Mouse (Mus musculus) lung, embryonic 14.5 days (tissue): ENCODE measurements around the gene Nepro. TPM values are rescaled to one million over a fixed set of nuclear protein-coding genes. Genes with fewer than 3 reads are reported as not detected.
A peak's percentile ranks its signal among the peaks of the same experiment; 100 is the strongest.

Experiments used
- ATAC-seq: fragments of 200-750 bp; cut with Nextera tagmentation; 2 replicates; pipeline ENCODE4 v1.8.0; 2017; ENCODE audit warnings: mild to moderate bottlenecking, moderate TSS enrichment, moderate library complexity; ENCODE audit not compliant: insufficient read depth
- DNase-seq: peaks from one replicate; pipeline ENCODE4 v3.0.0-alpha.2; 2015
- H3K27ac ChIP-seq: fragments of 300-500 bp; sonication (generic); 2 replicates; pipeline ENCODE4 v1.5.1; 2014; ENCODE audit warnings: low read depth, mild to moderate bottlenecking, moderate library complexity
- H3K27me3 ChIP-seq: fragments of 300-500 bp; sonication (generic); 2 replicates; pipeline ENCODE4 v1.6.1; 2014; ENCODE audit warnings: low read length, control low read depth; ENCODE audit not compliant: insufficient read depth
- H3K36me3 ChIP-seq: fragments of 300-500 bp; sonication (generic); 2 replicates; pipeline ENCODE4 v1.6.1; 2014; ENCODE audit warnings: control low read depth; ENCODE audit not compliant: insufficient read depth
- H3K4me1 ChIP-seq: fragments of 300-500 bp; sonication (generic); 2 replicates; pipeline ENCODE4 v1.6.1; 2014; ENCODE audit warnings: antibody characterized with exemption, control low read depth; ENCODE audit not compliant: insufficient read depth
- H3K4me2 ChIP-seq: fragments of 300-500 bp; sonication (generic); 2 replicates; pipeline ENCODE4 v1.6.1; 2014; ENCODE audit warnings: mild to moderate bottlenecking
- H3K4me3 ChIP-seq: fragments of 300-500 bp; sonication (generic); 2 replicates; pipeline ENCODE4 v1.5.1; 2014; ENCODE audit warnings: low read depth, low read length
- H3K9ac ChIP-seq: fragments of 300-500 bp; sonication (generic); 2 replicates; pipeline ENCODE4 v1.6.1; 2014
- H3K9me3 ChIP-seq: fragments of 300-500 bp; sonication (generic); 2 replicates; pipeline ENCODE4 v1.6.1; 2016; ENCODE audit warnings: low read depth, low read length, control low read depth
- CTCF ChIP-seq: IDR thresholded peaks from 2 replicates; pipeline ENCODE4 v1.5.1; 2016; ENCODE audit warnings: antibody characterized with exemption, low read depth
- WGBS: fragments of 180-500 bp; shearing (Covaris S2); extraction: QIAGEN DNeasy Blood & Tissue Kit; methylation state at CpG from one replicate; pipeline ENCODE4 v1.1.7; 2014; 5-methylcytosine and 5-hydroxymethylcytosine counted together
- polyA plus RNA-seq: library from polyadenylated mRNA; unstranded; fragments of >200 nt; fragmentation: Nextera tagmentation; extraction: Ambion mirVana; gene quantifications from 2 replicates; pipeline ENCODE4 v1.2.1, GENCODE M21; 2014

Nepro gene
- polyA plus RNA-seq, 1 experiment from 2014 or later: 14.6 TPM

DNA sequence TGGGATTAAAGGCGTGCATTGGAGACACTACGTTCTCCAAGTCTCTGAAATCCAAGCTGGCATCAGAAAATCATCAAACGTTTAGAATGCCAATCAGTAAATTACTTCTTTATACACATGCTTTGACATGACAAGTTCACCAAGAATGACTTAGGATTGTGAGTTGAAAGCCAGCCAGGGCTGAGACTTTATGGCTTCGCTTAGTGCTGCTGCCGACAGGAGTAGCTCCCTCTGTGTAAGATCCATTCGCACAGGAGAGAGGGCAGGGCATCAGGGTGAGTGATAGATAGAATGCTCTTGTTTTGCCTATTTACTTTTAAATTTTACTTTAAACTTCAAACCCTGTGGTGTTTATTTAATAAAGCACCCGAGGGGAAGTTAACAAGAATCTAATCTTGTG is 43.4 kb downstream of the Nepro start:
- TF ChIP-seq CTCF: no peak
- Histone ChIP-seq H3K9me3 (no peaks in the 10 kb centered on the region), H3K9ac (no peak overlapping the region), H3K4me3 (no peak overlapping the region), H3K36me3 (no peaks in the 10 kb centered on the region), H3K27me3 (no peaks in the 10 kb centered on the region), H3K27ac (no peak overlapping the region), H3K4me2 (no peak overlapping the region), H3K4me1 (no peaks in the 10 kb centered on the region)
- ATAC-seq (no peak), DNase-seq (no peak)
- 77% methylated on average over 7 of the region's 7 CpGs for WGBS

DNA sequence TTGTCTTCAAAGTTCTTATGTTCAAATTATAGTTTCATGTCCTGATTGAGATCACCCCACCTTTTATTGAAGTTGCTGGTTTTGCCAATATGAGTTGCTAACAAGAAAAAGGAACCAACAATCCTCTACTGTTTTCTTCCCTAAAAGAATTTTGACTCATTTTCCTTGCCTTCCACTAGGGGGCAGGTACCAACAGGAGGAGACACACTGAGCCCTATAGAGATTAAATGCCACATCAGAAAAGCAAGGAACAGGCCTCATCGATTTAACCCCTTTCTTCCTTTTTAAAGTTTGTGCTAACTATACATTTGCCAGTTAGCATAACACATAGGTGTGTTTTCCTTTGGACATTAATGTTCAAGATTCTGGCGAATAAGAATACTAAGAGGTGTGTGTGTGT is 43.9 kb downstream of the Nepro start:
- Histone ChIP-seq H3K27ac (no peak overlapping the region), H3K9ac (no peak overlapping the region), H3K27me3 (no peaks in the 10 kb centered on the region), H3K4me3 (no peak overlapping the region), H3K9me3 (no peaks in the 10 kb centered on the region), H3K4me2 (no peak overlapping the region), H3K4me1 (no peaks in the 10 kb centered on the region), H3K36me3 (no peaks in the 10 kb centered on the region)
- DNase-seq (peak; percentile 71), ATAC-seq (peak; percentile 44; the same call in 1 of the 2 replicates)
- 39% methylated on average over 2 of the region's 2 CpGs for WGBS
- peak; percentile 82 for TF ChIP-seq CTCF

DNA sequence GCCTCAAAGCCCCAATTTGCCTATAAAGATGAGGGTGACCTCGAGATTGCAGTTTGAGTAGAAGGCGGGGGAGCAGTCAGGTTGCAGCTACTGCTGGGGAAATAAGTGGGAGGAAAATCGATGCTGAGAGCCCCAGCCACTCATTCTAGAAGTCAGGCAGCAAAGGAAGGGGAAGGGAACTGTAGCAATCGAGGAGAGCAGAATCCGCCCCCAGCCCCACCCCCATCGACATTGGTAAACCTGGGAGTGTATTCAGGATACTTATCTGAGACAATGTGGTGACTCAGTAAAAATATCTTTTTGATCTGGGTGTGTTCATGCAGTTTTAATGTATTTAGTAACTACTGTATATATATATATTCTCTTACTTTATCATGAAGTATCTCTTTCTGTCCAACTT is 48.5 kb downstream of the Nepro start:
- H3K9me3 ChIP-seq: no peaks in the 10 kb centered on the region
- H3K36me3 ChIP-seq: no peaks in the 10 kb centered on the region
- H3K4me3 ChIP-seq: no peak overlapping the region
- H3K27ac ChIP-seq: no peak overlapping the region
- no peak for ATAC-seq
- no peak for DNase-seq
- no peak overlapping the region for H3K4me2 ChIP-seq
- H3K4me1 ChIP-seq: no peaks in the 10 kb centered on the region
- H3K9ac ChIP-seq: no peak overlapping the region
- H3K27me3 ChIP-seq: no peaks in the 10 kb centered on the region
- 72% methylated on average over 6 of the region's 6 CpGs for WGBS
- no peak for TF ChIP-seq CTCF

DNA sequence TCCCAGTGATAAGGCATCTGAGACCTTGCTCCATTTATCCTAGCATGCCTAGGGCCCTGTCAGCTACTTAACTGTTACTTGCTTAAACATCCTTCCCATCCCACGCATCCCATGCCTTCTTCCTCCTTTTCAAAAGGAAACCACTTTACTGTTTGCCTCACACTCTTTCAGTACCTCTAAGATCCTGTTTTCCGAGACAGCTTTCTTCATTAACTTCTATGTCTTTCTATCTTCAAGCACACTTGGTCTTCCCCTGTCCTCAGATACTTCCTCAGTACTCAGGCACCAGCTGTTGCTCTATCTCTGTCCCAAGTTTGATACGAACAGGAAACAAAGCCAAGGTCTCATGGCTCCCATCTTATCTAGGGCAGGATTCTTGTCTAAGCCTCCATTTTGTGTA is 49.6 kb downstream of the Nepro start:
- ATAC-seq: no peak
- TF ChIP-seq CTCF: no peak
- no peak for DNase-seq
- Histone ChIP-seq H3K4me3 (no peak overlapping the region), H3K9ac (no peak overlapping the region), H3K27me3 (no peaks in the 10 kb centered on the region), H3K4me1 (no peaks in the 10 kb centered on the region), H3K27ac (no peak overlapping the region), H3K9me3 (no peaks in the 10 kb centered on the region), H3K4me2 (no peak overlapping the region), H3K36me3 (no peaks in the 10 kb centered on the region)
- WGBS: 72% methylated on average over 3 of the region's 3 CpGs

DNA sequence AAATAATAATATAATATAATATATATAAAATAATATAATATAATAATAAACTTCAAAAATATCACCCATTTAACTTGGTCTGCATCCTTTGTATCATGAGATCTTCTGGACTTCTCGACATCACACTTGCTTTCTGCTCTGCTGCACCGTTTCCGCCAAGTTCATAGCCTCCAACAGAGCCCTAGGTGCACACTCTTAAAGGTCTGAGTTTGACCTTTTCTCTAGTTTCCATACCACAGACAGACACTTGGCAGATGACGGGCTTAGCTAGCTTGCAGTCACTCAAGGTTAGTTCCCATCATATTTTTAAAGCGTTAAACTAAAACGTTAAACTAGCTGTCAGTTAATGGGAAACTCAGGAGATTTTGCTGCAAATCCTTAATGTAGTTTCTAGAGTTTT is 50.1 kb downstream of the Nepro start:
- 84% methylated on average over 6 of the region's 6 CpGs for WGBS
- no peaks in the 10 kb centered on the region for H3K36me3 ChIP-seq
- H3K4me2 ChIP-seq: no peak overlapping the region
- H3K27ac ChIP-seq: no peak overlapping the region
- no peaks in the 10 kb centered on the region for H3K4me1 ChIP-seq
- H3K9ac ChIP-seq: no peak overlapping the region
- no peaks in the 10 kb centered on the region for H3K9me3 ChIP-seq
- no peaks in the 10 kb centered on the region for H3K27me3 ChIP-seq
- ATAC-seq (no peak), DNase-seq (no peak)
- no peak overlapping the region for H3K4me3 ChIP-seq
- no peak for TF ChIP-seq CTCF

DNA sequence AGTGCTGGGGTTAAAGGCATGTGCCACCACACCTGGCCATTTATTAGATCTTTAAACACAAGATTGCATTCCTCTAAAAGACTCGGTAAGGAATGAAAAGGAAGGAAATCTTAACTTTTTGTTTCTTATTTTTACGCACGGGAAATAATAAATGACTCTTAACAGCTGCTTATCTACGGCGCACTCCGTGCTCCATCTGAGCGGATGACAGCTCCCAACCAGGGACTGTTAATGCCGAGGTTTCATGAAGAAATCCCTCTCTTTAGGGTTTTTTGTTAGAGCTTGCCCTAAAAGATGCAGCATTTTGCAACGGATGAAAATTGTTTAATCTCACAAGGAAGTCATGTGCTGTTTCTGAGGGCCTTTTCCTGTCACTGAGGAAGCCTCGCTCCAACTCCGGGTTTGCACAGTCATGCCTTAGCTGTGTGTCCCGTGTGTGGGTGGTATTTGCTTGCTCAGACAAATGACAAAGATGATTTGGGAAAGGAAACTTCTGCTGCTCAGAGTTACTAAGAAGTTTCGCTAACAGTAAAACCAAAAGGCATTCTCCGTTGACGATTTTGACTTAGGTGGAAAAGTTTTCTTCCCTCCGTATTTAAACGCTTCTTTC is 54.5 kb downstream of the Nepro start:
- WGBS: 33% methylated on average over 17 of the region's 17 CpGs
- H3K4me2 ChIP-seq: peak overlapping the region; percentile 44
- H3K9me3 ChIP-seq: no peaks in the 10 kb centered on the region
- ATAC-seq: peak; percentile 83
- H3K27ac ChIP-seq: no peak overlapping the region
- no peak overlapping the region for H3K4me3 ChIP-seq
- no peaks in the 10 kb centered on the region for H3K27me3 ChIP-seq
- no peak for TF ChIP-seq CTCF
- no peaks in the 10 kb centered on the region for H3K4me1 ChIP-seq
- DNase-seq: peak; percentile 76
- no peak overlapping the region for H3K9ac ChIP-seq
- no peaks in the 10 kb centered on the region for H3K36me3 ChIP-seq

DNA sequence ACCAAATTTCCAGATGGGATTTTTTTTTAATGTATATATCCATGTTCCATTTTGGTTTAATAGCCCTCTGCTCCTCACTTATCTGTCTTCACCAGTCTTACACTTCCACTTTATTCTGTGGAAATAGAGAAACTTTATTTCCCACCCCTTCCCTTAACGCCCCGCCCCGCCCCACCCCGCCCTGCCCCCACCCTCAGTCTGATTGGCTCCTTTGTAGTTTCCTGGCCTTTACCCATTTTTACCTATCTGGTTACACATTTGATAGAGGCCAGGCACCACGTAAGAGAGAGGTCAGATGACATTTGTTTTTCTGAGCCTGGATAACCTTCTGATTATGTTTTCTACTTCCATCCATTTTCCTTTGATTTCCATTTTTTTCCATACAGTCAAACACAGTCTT is 55.4 kb downstream of the Nepro start:
- Histone ChIP-seq H3K9me3 (no peaks in the 10 kb centered on the region), H3K4me3 (no peak overlapping the region), H3K4me1 (no peaks in the 10 kb centered on the region), H3K4me2 (no peak overlapping the region), H3K27me3 (no peaks in the 10 kb centered on the region), H3K9ac (no peak overlapping the region), H3K36me3 (no peaks in the 10 kb centered on the region), H3K27ac (no peak overlapping the region)
- no peak for TF ChIP-seq CTCF
- ATAC-seq (no peak), DNase-seq (no peak)
- WGBS: 88% methylated on average over 5 of the region's 5 CpGs

DNA sequence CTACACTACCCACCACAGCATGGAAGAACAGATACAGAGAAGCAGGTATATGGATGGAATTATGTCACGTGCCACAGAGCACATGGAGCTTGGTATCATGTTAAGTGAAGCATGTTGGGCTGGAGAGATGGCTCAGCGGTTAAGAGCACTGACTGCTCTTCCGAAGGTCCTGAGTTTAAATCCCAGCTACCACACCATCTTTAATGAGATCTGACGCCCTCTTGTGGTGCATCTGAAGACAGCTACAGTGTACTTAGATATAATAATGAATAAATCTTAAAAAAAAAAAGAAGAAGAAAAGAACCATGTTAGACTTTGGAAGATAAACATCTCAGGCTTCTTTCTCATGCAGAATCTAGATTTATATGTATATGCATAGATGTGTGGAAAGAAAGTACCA is 56.6 kb downstream of the Nepro start:
- no peak overlapping the region for H3K4me2 ChIP-seq
- H3K4me1 ChIP-seq: no peaks in the 10 kb centered on the region
- no peak overlapping the region for H3K4me3 ChIP-seq
- WGBS: 69% methylated on average over 4 of the region's 4 CpGs
- ATAC-seq (no peak), DNase-seq (no peak)
- no peaks in the 10 kb centered on the region for H3K9me3 ChIP-seq
- H3K36me3 ChIP-seq: no peaks in the 10 kb centered on the region
- H3K27ac ChIP-seq: no peak overlapping the region
- H3K9ac ChIP-seq: no peak overlapping the region
- no peaks in the 10 kb centered on the region for H3K27me3 ChIP-seq
- no peak for TF ChIP-seq CTCF

Other genes with a start within 250 kb of the Nepro start
- 36.4 and 38.8 TPM in 2 replicates for gene Boc, start 165.4 kb upstream of the Nepro start, polyA plus RNA-seq
- gene Gtpbp8, start 22.1 kb downstream of the Nepro start, polyA plus RNA-seq: 30.1 and 31.8 TPM in 2 replicates
- 1.0 and 1.3 TPM in 2 replicates for gene Cd200r1, start 41.4 kb downstream of the Nepro start, polyA plus RNA-seq
- gene Cd200r4, start 87.4 kb downstream of the Nepro start, polyA plus RNA-seq: not detected in 2 replicates
- gene Cd200r2, start 142.8 kb downstream of the Nepro start, polyA plus RNA-seq: not detected in 2 replicates
- gene Cd200r3, start 219.4 kb downstream of the Nepro start, polyA plus RNA-seq: 0.26 and 0.72 TPM in 2 replicates